Mouse (Mus musculus): ENCODE results near the gene Sbno2.

- TF ChIP-seq EP300 (IDR thresholded peaks at IDR 0.05; ENCODE audit: insufficient read depth, low read depth, low read length) (no peak), POLR2A (IDR thresholded peaks at IDR 0.05; ENCODE audit: insufficient read depth, low read length) (no peak), CTCF (IDR thresholded peaks at IDR 0.05; ENCODE audit: low read depth, low read length) (no peak)
These were observed 49.0 kb upstream of the Sbno2 start for GRCm38 (mm10) chr10:80154384-80154783.
